Mouse (Mus musculus) embryonic facial prominence, embryonic 11.5 days (tissue): ENCODE results near the gene Rp9. TPM values are rescaled to one million over a fixed set of nuclear protein-coding genes. Genes with fewer than 3 reads are reported as not detected.
A peak's percentile ranks its signal among the peaks of the same experiment; 100 is the strongest.
"Not testable (repeated sequence)": the region's sequence is repeated elsewhere in the genome, so short reads cannot be mapped to it uniquely, and the experiment has no call there.

Source experiments
- ATAC-seq: fragments of 200-750 bp; cut with Nextera tagmentation; replicated peaks from 2 replicates; pipeline ENCODE4 v1.8.0; 2017; ENCODE audit warnings: low read depth; ENCODE audit not compliant: insufficient number of reproducible peaks, low FRiP score, low TSS enrichment
- DNase-seq: peaks from one replicate; pipeline ENCODE4 v3.0.0-alpha.2; 2015; ENCODE audit warnings: low spot score
- H3K27ac ChIP-seq: fragments of 300-500 bp; sonication (generic); replicated peaks from 2 replicates; pipeline ENCODE4 v1.5.1; 2014; ENCODE audit warnings: mild to moderate bottlenecking, low read depth, low read length, control low read depth
- H3K27me3 ChIP-seq: fragments of 300-500 bp; sonication (generic); 2 replicates; pipeline ENCODE4 v1.6.1; 2014; ENCODE audit warnings: mild to moderate bottlenecking, low read length, moderate library complexity, mixed read lengths; ENCODE audit not compliant: control insufficient read depth, insufficient read depth
- H3K36me3 ChIP-seq: fragments of 300-500 bp; sonication (generic); replicated peaks from 2 replicates; pipeline ENCODE4 v1.6.1; 2014; ENCODE audit warnings: low read depth, mild to moderate bottlenecking, low read length, moderate library complexity, mixed read lengths; ENCODE audit not compliant: control insufficient read depth, insufficient read depth
- H3K4me1 ChIP-seq: fragments of 300-500 bp; sonication (generic); 2 replicates; pipeline ENCODE4 v1.6.1; 2014; ENCODE audit warnings: low read length, mixed read lengths; ENCODE audit not compliant: control insufficient read depth, insufficient read depth
- H3K4me2 ChIP-seq: fragments of 300-500 bp; sonication (generic); 2 replicates; pipeline ENCODE4 v1.6.1; 2014; ENCODE audit warnings: low read depth, mild to moderate bottlenecking, control low read depth, low read length, moderate library complexity
- H3K4me3 ChIP-seq: fragments of 300-500 bp; sonication (generic); 2 replicates; pipeline ENCODE4 v1.5.1; 2014; ENCODE audit warnings: low read depth, low read length, control low read depth
- H3K9ac ChIP-seq: fragments of 300-500 bp; sonication (generic); replicated peaks from 2 replicates; pipeline ENCODE4 v1.6.1; 2014; ENCODE audit warnings: mild to moderate bottlenecking, control low read depth, low read length
- H3K9me3 ChIP-seq: fragments of 300-500 bp; sonication (generic); replicated peaks from 2 replicates; pipeline ENCODE4 v1.6.1; 2016; ENCODE audit warnings: mild to moderate bottlenecking, low read length, inconsistent platforms, mixed read lengths; ENCODE audit not compliant: control insufficient read depth
- WGBS: fragments of 180-500 bp; shearing (Covaris S2); extraction: QIAGEN DNeasy Blood & Tissue Kit; methylation state at CpG from one replicate; pipeline ENCODE4 v1.1.7; 2014; 5-methylcytosine and 5-hydroxymethylcytosine counted together
- polyA plus RNA-seq: library from polyadenylated mRNA; unstranded; fragments of >200 nt; fragmentation: Nextera tagmentation; extraction: Ambion mirVana; gene quantifications from 2 replicates; pipeline ENCODE4 v1.2.1, GENCODE M21; 2014

The Rp9 gene
- polyA plus RNA-seq, 1 experiment from 2014 or later, result 56.1 TPM

DNA sequence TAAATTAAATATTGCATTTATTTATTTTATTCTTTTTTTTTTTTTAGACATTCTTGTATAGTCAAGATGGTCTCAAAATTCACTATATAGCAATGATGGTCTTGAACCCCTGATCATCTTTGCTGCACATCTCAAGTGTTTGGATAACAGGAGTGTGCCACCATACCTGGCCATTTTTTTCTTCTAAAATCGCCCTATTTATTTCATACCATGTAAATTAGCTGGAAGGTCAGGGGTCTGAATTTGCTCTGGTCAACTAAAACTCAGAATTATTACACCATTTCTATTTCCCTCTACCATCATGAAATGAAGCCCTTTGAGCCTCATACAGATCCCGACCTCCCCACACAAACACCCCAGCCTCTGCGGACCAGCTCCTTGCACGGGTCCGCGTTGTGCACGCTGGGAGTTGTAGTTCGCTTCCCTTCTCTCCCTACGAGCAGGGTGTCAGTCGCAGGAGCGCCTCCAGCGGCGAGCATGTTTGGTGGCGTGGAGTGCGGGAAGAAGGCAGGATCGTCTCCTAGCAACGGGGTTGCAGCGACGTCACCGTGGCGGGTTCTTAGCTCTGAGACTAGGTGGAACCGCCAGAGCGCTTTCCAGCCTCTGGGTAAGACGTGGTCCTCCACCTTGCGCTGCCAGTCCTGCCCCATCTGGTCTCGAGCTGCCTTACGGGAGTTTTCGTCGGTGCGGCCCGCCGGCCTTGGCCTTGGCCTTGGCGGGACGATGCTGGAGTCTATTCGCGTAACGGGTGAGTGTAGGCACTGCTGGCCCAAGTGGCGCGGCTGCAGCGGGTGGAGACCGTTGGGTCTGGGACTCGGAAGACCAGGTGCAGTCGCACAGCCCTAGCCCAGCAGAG lies 58.3 kb downstream of the Rp9 start, which contains the start of gene 9530077C05Rik:
Gene 9530077C05Rik (plus strand): TSS at position 512 of the 856 bp plus-strand sequence.
- ATAC-seq (peak; percentile 97), DNase-seq (peak; percentile 98)
- no peaks in the 10 kb centered on the region for H3K27me3 ChIP-seq
- no peaks in the 10 kb centered on the region for H3K36me3 ChIP-seq
- H3K4me2 ChIP-seq, result peak within 1 kb of the TSS; percentile 66
- H3K4me1 ChIP-seq, result no peaks in the 10 kb centered on the region
- WGBS, result 1% methylated on average over 42 of the region's 43 CpGs
- H3K4me3 ChIP-seq, result peak within 1 kb of the TSS; percentile 46
- H3K9ac ChIP-seq, result peak within 1 kb of the TSS; percentile 61
- H3K9me3 ChIP-seq, result no peaks in the 10 kb centered on the region
- H3K27ac ChIP-seq, result no peak within 1 kb of the TSS

DNA sequence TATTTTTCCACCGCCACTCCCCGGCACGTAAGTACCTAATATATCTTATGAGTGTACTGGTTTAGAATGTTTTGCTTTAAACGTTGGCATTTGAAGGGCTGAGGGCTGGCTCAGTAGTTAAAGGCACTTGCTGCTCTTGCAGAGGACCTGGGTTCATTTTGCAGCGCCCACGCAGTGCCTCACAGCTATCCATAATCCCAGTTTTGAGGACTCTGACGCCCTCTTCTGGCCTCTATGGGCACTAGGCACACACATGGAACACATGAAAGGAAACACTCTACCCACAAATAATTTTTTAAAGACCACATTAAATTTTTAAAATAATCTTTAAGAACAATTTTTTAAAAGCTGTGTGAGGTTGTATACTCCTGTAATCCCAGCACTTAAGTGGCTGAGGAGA lies 60.0 kb downstream of the Rp9 start:
- no peak overlapping the region for H3K27ac ChIP-seq
- H3K36me3 ChIP-seq, result no peaks in the 10 kb centered on the region
- ATAC-seq, result no peak
- no peak for DNase-seq
- WGBS, result 76% methylated on average over 7 of the region's 7 CpGs
- no peaks in the 10 kb centered on the region for H3K4me1 ChIP-seq
- no peaks in the 10 kb centered on the region for H3K9me3 ChIP-seq
- no peak overlapping the region for H3K4me3 ChIP-seq
- H3K27me3 ChIP-seq, result no peaks in the 10 kb centered on the region
- no peak overlapping the region for H3K4me2 ChIP-seq
- H3K9ac ChIP-seq, result no peak overlapping the region

DNA sequence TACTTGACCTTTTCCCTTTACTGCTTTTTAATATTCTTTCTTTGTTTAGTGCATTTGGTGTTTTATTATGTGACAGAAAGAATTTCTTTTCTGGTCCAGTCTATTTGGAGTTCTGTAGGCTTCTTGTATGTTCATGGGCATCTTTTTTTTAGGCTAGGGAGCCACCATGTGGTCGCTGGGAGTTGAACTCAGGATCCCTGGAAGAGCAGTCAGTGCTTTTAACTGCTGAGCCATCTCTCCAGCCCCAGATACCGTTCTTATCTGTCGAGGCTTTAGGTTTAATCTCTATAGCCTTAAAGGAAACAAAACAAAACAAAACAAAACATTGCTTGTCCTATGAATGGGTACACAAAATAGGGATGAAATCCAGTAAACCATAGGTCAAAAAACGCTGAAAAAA lies 61.2 kb downstream of the Rp9 start:
- ATAC-seq, H3K27me3 ChIP-seq: not testable (repeated sequence)

GRCm38 (mm10) chr9:22407633-22408032 lies 61.9 kb downstream of the Rp9 start:
- H3K4me2 ChIP-seq, H3K36me3 ChIP-seq, DNase-seq, H3K27me3 ChIP-seq, H3K9me3 ChIP-seq, H3K4me3 ChIP-seq, H3K9ac ChIP-seq, ATAC-seq, H3K27ac ChIP-seq, H3K4me1 ChIP-seq: not testable (repeated sequence)
- 91% methylated on average over 2 of the region's 4 CpGs for WGBS

More for the DNA sequence above, 61.2 kb downstream of the Rp9 start:
- not testable (repeated sequence) for H3K9me3 ChIP-seq, H3K4me2 ChIP-seq, H3K36me3 ChIP-seq, H3K4me3 ChIP-seq, H3K27ac ChIP-seq, H3K9ac ChIP-seq, H3K4me1 ChIP-seq
- DNase-seq, result peak; percentile 20
- WGBS, result 28% methylated on average over 4 of the region's 4 CpGs

DNA sequence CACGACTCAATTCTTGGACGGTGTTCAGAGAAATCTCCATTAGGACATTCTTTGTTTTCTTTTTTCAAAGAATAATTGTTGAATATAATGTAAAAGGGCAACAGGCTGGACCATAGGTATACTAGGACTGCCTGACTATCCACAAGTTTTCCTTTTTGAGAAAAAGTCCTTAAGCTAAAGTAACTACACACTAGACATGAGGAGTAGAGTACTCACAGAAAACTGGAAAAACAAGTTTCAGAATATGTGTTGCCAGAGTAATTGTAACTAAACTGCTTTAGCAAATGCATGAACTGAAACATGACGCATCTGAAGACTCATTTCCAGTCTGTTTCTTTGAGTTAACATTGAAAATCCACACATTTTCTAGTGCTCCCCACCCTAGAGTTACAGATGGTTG lies 64.1 kb downstream of the Rp9 start:
- Histone ChIP-seq H3K9ac (no peak overlapping the region), H3K4me3 (no peak overlapping the region), H3K9me3 (no peaks in the 10 kb centered on the region), H3K27ac (no peak overlapping the region), H3K36me3 (no peaks in the 10 kb centered on the region), H3K4me2 (no peak overlapping the region), H3K4me1 (no peaks in the 10 kb centered on the region), H3K27me3 (no peaks in the 10 kb centered on the region)
- 78% methylated on average over 3 of the region's 3 CpGs for WGBS
- no peak for DNase-seq
- no peak for ATAC-seq

DNA sequence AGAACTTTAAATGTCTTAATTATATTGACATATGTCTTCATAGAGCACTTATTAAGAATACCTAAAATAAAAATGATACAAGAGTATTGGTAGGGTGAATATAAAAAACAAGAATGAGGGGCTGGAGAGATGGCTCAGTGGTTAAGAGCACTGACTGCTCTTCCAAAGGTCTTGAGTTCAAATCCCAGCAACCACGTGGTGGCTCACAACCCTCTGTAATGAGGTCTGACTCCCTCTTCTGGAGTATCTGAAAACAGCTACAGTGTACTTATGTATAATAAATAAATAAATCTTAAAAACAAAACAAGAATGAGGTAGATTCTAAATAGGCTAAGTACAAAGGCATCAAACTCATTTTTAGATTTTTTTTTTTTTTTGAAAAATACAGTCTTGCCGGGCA lies 66.0 kb downstream of the Rp9 start:
- H3K9me3 ChIP-seq, H3K4me1 ChIP-seq, DNase-seq, H3K36me3 ChIP-seq, H3K4me3 ChIP-seq, ATAC-seq, H3K27me3 ChIP-seq, H3K4me2 ChIP-seq, H3K27ac ChIP-seq, H3K9ac ChIP-seq: not testable (repeated sequence)
- WGBS, result 56% methylated on average over 2 of the region's 2 CpGs

DNA sequence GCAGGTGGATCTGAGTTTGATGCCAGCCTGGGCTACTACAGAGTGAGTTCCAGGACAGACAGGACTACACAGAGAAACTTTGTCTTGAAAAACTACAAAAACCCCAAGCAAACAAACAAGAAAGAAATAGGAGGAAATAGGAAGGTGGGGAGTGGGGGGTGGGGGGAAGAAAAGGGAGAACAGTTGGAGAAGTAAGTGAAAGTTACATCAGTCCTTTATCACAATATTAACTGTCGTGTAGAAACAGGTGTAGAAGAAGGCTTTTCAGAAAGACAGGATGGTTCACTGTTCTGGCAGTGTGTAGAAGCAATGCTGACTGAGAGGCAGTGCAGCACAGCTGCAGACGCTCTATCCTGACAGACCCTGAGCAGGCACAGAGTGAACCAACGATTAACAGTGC lies 66.6 kb downstream of the Rp9 start:
- WGBS, result 76% methylated on average over 3 of the region's 3 CpGs

DNA sequence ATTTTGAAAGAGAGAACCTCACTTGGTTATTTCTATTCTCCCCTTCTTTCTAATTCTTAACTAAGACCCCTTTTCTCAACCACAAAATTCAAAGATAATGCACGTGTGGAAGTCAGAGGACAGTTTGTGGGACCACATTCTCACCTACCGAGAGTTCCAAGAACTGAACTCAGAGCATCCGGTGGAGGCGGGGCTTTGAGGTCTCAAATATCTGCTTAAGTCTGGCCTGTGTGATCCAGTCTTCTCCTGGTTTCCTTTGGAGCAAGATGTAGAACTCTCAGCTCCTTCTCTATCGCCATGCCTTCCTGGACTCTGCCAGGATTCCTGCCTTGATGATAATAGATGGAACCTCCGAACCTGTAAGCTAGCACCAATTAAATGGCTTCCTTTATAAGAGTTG lies 67.5 kb downstream of the Rp9 start:
- Histone ChIP-seq H3K9ac (no peak overlapping the region), H3K27me3 (no peaks in the 10 kb centered on the region), H3K4me1 (no peaks in the 10 kb centered on the region), H3K27ac (no peak overlapping the region), H3K4me3 (no peak overlapping the region), H3K36me3 (no peaks in the 10 kb centered on the region), H3K4me2 (no peak overlapping the region), H3K9me3 (no peaks in the 10 kb centered on the region)
- ATAC-seq (no peak), DNase-seq (no peak)
- WGBS, result 82% methylated on average over 6 of the region's 6 CpGs

More for the DNA sequence above, 66.6 kb downstream of the Rp9 start:
- H3K4me2 ChIP-seq, result no peak overlapping the region
- H3K36me3 ChIP-seq, result no peaks in the 10 kb centered on the region
- no peak overlapping the region for H3K4me3 ChIP-seq
- H3K4me1 ChIP-seq, result no peaks in the 10 kb centered on the region
- no peak overlapping the region for H3K27ac ChIP-seq
- no peak for DNase-seq
- no peaks in the 10 kb centered on the region for H3K27me3 ChIP-seq
- H3K9me3 ChIP-seq, result no peaks in the 10 kb centered on the region
- no peak for ATAC-seq
- H3K9ac ChIP-seq, result no peak overlapping the region
